Mouse (Mus musculus) neural tube, embryonic 12.5 days (tissue): Measurements from ENCODE around the gene Tmem171. TPM values are rescaled to one million over a fixed set of nuclear protein-coding genes. Genes with fewer than 3 reads are reported as not detected.
A peak's percentile ranks its signal among the peaks of the same experiment; 100 is the strongest.

Experiments
- ATAC-seq: fragments of 200-750 bp; cut with Nextera tagmentation; 2 replicates; pipeline ENCODE4 v1.8.0; 2017; ENCODE audit warnings: low read depth, mild to moderate bottlenecking, moderate TSS enrichment, moderate library complexity; ENCODE audit not compliant: low FRiP score
- H3K27ac ChIP-seq: fragments of 300-500 bp; sonication (generic); 2 replicates; pipeline ENCODE4 v1.5.1; 2016
- H3K27me3 ChIP-seq: fragments of 300-500 bp; sonication (generic); replicated peaks from 2 replicates; pipeline ENCODE4 v1.6.1; 2016; ENCODE audit warnings: mild to moderate bottlenecking
- H3K36me3 ChIP-seq: fragments of 300-500 bp; sonication (generic); 2 replicates; pipeline ENCODE4 v1.6.1; 2016; ENCODE audit warnings: mild to moderate bottlenecking
- H3K4me1 ChIP-seq: fragments of 300-500 bp; sonication (generic); 2 replicates; pipeline ENCODE4 v1.6.1; 2016
- H3K4me2 ChIP-seq: fragments of 300-500 bp; sonication (generic); replicated peaks from 2 replicates; pipeline ENCODE4 v1.6.1; 2016; ENCODE audit warnings: mild to moderate bottlenecking
- H3K4me3 ChIP-seq: fragments of 300-500 bp; sonication (generic); 2 replicates; pipeline ENCODE4 v1.5.1; 2016
- H3K9ac ChIP-seq: fragments of 300-500 bp; sonication (generic); 2 replicates; pipeline ENCODE4 v1.6.1; 2016; ENCODE audit warnings: mild to moderate bottlenecking
- H3K9me3 ChIP-seq: fragments of 300-500 bp; sonication (generic); 2 replicates; pipeline ENCODE4 v1.6.1; 2016; ENCODE audit warnings: mild to moderate bottlenecking
- WGBS: fragments of 180-500 bp; shearing (Covaris S2); methylation state at CpG from one replicate; pipeline ENCODE4 v1.1.7; 2016; 5-methylcytosine and 5-hydroxymethylcytosine counted together
- polyA plus RNA-seq: library from polyadenylated mRNA; unstranded; fragments of >200 nt; fragmentation: Nextera tagmentation; extraction: Ambion mirVana; gene quantifications from 2 replicates; pipeline ENCODE4 v1.2.1, GENCODE M21; 2016

The Tmem171 gene
- not detected in 2 replicates for polyA plus RNA-seq

DNA sequence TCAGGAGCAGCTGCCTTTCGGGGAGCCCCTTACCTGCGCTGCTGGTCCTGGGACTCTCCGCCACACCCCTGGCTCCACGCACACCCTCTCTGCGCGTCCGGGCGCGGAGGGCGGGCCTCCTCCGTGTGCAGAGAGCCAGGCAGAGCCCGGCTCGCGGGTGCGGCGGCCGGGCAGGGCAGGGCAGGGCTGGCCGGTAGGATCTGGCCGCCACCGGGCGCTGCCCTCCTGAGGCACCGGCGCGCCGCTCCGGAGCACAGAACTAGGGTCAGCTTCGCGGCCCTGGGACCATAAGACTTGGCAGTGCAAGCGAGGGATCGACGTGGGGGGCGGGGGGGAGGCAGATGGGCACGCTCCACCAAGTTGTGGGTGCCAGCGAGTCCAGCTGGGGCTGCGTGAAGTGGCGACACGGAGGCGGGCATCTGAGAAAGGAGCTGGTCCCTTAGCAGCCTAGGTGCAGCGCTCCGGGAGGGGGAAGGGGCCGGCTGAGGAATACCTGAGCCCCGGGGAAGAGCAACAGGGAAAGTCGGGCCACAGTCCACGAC, at the start of gene Tmem171:
Gene Tmem171, minus strand, starts transcription at position 62 of the 542 bp plus-strand sequence.
- Histone ChIP-seq H3K4me2 (peak within 1 kb of the TSS; percentile 68), H3K9ac (peak within 1 kb of the TSS; percentile 42; the same call in 1 of the 2 replicates), H3K27me3 (peaks cover 23% of the 10 kb centered on the region), H3K36me3 (no peaks in the 10 kb centered on the region), H3K27ac (no peak within 1 kb of the TSS), H3K9me3 (no peaks in the 10 kb centered on the region), H3K4me1 (peaks cover 7% of the 10 kb centered on the region; the same call in 1 of the 2 replicates), H3K4me3 (peak within 1 kb of the TSS; percentile 27)
- WGBS, result 7% methylated on average over 44 of the region's 44 CpGs
- peak; percentile 61; the same call in 1 of the 2 replicates for ATAC-seq

DNA sequence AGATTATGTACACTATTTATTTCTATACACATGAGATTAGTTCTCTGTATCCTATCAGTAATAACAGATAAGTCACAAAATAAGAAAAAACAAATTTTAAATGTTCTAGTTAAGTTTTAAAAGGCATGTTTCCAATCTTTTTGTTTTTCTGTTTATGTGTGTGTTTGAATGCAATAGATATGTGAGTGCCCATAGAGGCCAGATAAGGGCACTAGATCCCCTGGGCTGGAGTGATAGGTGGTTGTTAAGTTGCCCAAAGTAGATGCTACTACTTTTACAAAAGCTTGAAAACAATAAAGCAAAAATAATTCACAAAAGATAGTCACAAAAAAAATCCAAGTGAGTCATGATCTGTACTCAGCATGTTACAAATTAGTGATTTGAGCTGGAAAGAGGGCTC, 49.2 kb upstream of the Tmem171 start:
- H3K27me3 ChIP-seq, result no peaks in the 10 kb centered on the region
- no peaks in the 10 kb centered on the region for H3K9me3 ChIP-seq
- no peak overlapping the region for H3K9ac ChIP-seq
- ATAC-seq, result no peak
- H3K36me3 ChIP-seq, result peaks cover 22% of the 10 kb centered on the region
- H3K27ac ChIP-seq, result no peak overlapping the region
- H3K4me1 ChIP-seq, result no peaks in the 10 kb centered on the region
- no peak overlapping the region for H3K4me3 ChIP-seq
- no peak overlapping the region for H3K4me2 ChIP-seq

DNA sequence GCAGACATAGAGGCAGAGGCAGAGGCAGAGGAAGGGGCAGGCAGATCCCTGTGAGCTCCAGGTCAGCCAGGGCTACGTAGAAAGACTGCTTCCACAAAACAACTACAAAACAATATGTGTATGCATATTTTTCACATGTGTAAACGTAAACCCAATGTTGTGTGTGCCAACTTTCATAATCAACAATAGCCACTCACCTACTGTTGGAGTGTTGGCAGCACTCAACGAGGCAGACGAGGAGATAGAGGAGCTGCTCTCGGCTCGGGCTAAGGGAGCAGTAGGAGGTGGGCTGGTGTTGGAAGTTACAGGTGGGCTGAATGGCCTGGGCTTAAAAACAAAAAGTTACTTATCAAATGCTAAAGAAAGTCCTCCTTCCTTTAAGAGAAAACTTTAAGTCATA, 48.6 kb upstream of the Tmem171 start:
- Histone ChIP-seq H3K9me3 (no peaks in the 10 kb centered on the region), H3K36me3 (peaks cover 22% of the 10 kb centered on the region), H3K4me1 (no peaks in the 10 kb centered on the region), H3K4me2 (no peak overlapping the region), H3K4me3 (no peak overlapping the region), H3K9ac (no peak overlapping the region), H3K27me3 (no peaks in the 10 kb centered on the region), H3K27ac (no peak overlapping the region)
- ATAC-seq, result no peak
- 92% methylated on average over 6 of the region's 6 CpGs for WGBS

DNA sequence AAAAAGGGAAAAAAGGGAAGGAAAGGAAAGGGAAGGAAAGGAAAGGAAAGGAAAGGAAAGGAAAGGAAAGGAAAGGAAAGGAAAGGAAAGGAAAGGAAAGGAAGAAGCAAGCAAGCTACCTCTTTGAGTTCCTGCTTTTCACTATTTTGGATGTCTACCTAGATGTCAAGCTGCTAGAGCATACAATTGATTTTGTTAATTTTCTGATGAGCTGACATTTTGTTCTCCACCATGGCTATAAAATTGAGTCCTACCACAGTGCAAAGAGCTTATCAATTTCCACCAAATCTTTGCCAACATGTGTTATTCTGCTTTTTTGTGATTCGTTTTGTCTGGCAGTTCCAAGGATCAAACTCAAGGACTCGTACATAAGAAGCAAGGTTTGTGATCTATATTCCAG, 43.6 kb upstream of the Tmem171 start:
- 90% methylated on average over 2 of the region's 2 CpGs for WGBS
- peaks cover 17% of the 10 kb centered on the region for H3K36me3 ChIP-seq
- no peak for ATAC-seq
- no peaks in the 10 kb centered on the region for H3K4me1 ChIP-seq
- H3K27me3 ChIP-seq, result no peaks in the 10 kb centered on the region
- no peak overlapping the region for H3K27ac ChIP-seq
- H3K9me3 ChIP-seq, result no peaks in the 10 kb centered on the region
- H3K4me3 ChIP-seq, result no peak overlapping the region
- H3K4me2 ChIP-seq, result no peak overlapping the region
- no peak overlapping the region for H3K9ac ChIP-seq

DNA sequence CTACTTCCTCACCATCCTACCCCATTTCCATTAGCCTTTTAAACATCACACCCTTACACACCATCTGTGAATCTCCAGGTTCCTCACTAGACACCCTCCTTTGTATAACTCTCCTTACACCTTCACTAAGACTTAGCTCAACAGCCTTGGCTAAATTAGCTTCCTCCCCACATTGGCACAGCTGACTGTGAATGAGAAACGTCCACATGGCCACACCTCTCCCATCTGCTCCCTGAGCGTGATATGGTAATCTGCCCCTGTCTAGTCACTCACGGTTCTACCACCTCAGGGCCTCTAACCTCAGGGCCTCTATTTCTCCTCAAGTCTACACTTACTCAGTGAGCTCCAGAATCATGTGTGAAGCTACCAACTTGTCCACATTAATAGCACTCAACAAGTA, 38.7 kb upstream of the Tmem171 start:
- H3K27me3 ChIP-seq, result no peaks in the 10 kb centered on the region
- H3K4me1 ChIP-seq, result no peaks in the 10 kb centered on the region
- H3K36me3 ChIP-seq, result peaks cover 37% of the 10 kb centered on the region
- H3K4me2 ChIP-seq, result no peak overlapping the region
- H3K27ac ChIP-seq, result no peak overlapping the region
- no peak for ATAC-seq
- no peaks in the 10 kb centered on the region for H3K9me3 ChIP-seq
- no peak overlapping the region for H3K9ac ChIP-seq
- whole genome bisulfite sequencing, result 54% methylated on average over 3 of the region's 3 CpGs
- H3K4me3 ChIP-seq, result no peak overlapping the region

DNA sequence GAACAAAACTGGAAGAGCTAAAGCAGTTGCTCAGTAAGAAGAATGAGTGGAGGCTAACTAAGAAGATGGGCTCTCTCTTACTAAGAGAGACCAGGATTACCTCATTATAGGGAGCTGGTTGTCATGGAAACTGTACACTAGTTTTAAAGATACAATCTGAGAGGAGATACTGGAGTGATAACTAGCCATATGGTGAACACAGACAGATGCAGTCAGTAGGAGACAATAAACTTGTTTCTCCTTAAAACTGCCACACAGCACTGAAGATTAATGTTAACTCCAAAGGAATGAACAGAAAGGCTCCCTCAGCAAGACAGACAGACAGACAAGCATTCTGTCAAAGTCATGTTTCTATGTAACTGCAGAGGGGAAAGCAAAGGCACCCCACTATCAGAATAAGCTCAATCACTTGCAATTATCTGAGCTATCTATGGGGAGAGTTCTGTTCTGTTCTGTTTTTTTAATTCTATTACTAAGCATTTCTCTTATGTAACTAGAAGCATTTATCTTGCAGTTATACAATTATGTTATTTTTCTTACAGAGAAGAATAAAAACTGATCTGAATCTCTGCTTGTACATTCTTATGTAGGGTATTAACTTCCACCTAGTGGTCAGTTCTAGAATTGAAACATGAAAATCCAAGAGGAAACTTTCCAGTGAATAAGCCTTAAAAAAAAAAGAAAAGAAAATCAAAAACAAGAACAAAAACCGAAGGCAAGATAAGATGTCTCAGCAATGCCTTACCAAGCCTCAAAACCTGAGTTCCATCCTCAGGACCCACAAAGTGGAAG, 34.8 kb upstream of the Tmem171 start:
- Histone ChIP-seq H3K4me2 (no peak overlapping the region), H3K9me3 (no peaks in the 10 kb centered on the region), H3K36me3 (peaks cover 53% of the 10 kb centered on the region), H3K9ac (no peak overlapping the region), H3K4me1 (no peaks in the 10 kb centered on the region), H3K4me3 (no peak overlapping the region), H3K27me3 (no peaks in the 10 kb centered on the region), H3K27ac (no peak overlapping the region)
- 83% methylated on average over 1 of the region's 1 CpGs for WGBS
- ATAC-seq, result no peak

DNA sequence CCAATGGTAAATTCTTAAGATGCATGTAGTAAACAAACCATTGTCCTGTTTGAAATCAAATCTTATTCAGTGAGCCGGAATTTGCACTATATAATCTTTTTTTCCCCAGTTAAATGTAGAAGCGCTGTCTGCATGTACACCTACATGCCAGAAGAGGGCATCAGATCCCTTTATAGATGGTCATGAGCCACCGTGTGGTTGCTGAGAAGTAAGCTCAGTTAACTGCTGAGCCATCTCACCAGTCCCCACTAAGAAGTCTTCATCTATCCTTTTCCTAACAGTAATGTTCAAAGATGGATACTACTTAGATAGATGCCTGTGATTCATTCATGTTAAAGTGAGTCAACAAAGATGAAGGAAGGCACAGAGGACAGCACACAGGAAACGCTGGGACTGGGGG, 31.9 kb upstream of the Tmem171 start:
- no peak for ATAC-seq
- H3K27ac ChIP-seq, result no peak overlapping the region
- no peak overlapping the region for H3K4me3 ChIP-seq
- no peak overlapping the region for H3K4me2 ChIP-seq
- no peaks in the 10 kb centered on the region for H3K4me1 ChIP-seq
- WGBS, result 67% methylated on average over 4 of the region's 4 CpGs
- peaks cover 30% of the 10 kb centered on the region for H3K36me3 ChIP-seq
- H3K9ac ChIP-seq, result no peak overlapping the region
- H3K9me3 ChIP-seq, result no peaks in the 10 kb centered on the region
- H3K27me3 ChIP-seq, result no peaks in the 10 kb centered on the region

DNA sequence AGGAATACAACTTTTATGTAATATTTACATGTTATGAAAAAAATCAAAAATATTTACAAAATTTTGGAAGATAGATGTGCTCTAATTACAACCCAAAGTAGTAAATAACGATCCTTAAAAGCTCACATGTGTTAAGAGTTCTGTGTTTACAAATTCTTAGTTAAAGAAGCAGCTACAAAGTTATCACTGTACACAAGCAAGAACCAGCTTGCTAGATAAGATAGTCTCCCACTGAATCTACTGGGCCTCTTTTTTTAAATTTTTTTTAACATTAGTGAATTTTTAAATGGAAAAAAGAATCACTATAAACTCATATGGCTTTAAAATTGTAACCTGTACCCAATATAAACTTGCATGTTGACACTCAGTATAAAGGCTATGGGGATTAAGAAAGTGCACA, 28.8 kb upstream of the Tmem171 start:
- Histone ChIP-seq H3K4me1 (no peaks in the 10 kb centered on the region), H3K4me3 (no peak overlapping the region), H3K9ac (no peak overlapping the region), H3K27ac (no peak overlapping the region), H3K36me3 (peaks cover 16% of the 10 kb centered on the region), H3K9me3 (no peaks in the 10 kb centered on the region), H3K4me2 (no peak overlapping the region), H3K27me3 (no peaks in the 10 kb centered on the region)
- 92% methylated on average over 1 of the region's 1 CpGs for WGBS
- no peak for ATAC-seq

DNA sequence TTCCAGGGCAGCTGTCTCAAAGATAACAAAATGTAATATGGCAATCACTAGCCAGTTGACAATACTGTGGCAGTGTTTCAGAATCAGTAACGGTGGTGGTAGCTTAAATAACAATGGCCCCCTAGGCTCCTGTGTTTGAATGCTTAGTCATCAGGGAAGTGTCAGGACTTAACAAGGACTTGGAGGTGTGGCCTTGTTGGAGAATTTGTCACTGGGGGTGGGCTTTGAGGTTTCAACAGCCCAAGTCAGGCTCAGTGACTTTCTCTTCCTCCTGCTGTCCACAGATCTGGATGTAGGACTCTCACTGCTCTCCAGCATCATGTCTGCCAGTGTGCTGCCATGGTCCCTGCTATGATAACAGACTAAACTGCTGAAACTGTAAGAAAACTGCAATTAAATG, 27.7 kb upstream of the Tmem171 start:
- Histone ChIP-seq H3K27me3 (no peaks in the 10 kb centered on the region), H3K4me3 (no peak overlapping the region), H3K4me1 (no peaks in the 10 kb centered on the region), H3K4me2 (no peak overlapping the region), H3K9me3 (no peaks in the 10 kb centered on the region), H3K36me3 (peaks cover 14% of the 10 kb centered on the region), H3K9ac (no peak overlapping the region), H3K27ac (no peak overlapping the region)
- no peak for ATAC-seq
- 49% methylated on average over 1 of the region's 1 CpGs for WGBS

DNA sequence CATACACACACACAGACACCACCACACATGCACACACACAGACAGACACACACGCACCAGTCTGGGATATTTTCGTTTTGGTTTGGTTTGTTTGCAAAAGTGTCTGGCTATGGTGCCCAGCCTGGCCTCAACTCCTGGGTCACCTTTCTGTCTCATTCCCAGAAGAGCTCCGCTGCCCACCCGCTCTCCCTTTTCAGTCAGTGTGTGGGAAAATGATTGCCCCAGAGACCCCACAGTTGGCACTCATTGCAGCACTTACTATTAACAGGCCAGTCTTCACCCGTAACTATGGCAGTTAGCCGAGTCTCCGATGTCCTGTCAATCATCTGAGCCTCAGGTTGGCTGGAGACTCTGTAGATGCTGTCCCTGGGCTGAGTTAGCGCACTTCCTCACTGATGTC, 21.5 kb upstream of the Tmem171 start:
- no peak for ATAC-seq

DNA sequence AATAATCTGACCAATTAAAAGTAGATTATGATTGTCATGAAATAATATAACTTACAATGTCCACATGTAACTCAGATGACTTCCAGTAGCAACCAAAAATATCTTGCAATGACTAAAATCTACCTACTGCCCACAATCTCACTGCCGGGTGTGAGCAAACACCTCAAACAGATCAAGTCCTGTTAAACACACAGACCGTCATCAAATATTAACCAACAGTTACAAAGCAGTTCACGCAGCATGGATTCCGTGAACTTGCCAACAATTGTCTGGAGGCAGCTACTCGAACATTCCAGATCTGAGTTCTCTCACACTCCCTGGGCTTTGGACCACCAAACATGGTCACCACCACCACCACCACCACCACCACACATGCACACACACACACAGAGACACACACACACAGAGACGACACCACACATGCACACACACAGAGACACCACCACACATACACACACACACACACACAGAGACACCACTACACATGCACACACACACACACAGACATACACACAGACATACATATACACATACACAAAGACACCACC, 20.9 kb upstream of the Tmem171 start:
- 82% methylated on average over 6 of the region's 6 CpGs for WGBS
- no peak overlapping the region for H3K4me2 ChIP-seq
- no peak for ATAC-seq
- H3K36me3 ChIP-seq, result 0 out of 2 replicates have a peak, but pooled peaks cover 5% of the 10 kb centered on the region
- no peaks in the 10 kb centered on the region for H3K4me1 ChIP-seq
- no peak overlapping the region for H3K9ac ChIP-seq
- no peaks in the 10 kb centered on the region for H3K9me3 ChIP-seq
- no peak overlapping the region for H3K4me3 ChIP-seq
- no peaks in the 10 kb centered on the region for H3K27me3 ChIP-seq
- no peak overlapping the region for H3K27ac ChIP-seq

More for the DNA sequence above, 21.5 kb upstream of the Tmem171 start:
- Histone ChIP-seq H3K27me3 (no peaks in the 10 kb centered on the region), H3K36me3 (0 out of 2 replicates have a peak, but pooled peaks cover 5% of the 10 kb centered on the region), H3K4me1 (no peaks in the 10 kb centered on the region), H3K9ac (no peak overlapping the region), H3K27ac (no peak overlapping the region), H3K4me3 (no peak overlapping the region), H3K4me2 (no peak overlapping the region), H3K9me3 (no peaks in the 10 kb centered on the region)
- WGBS, result 95% methylated on average over 8 of the region's 8 CpGs

DNA sequence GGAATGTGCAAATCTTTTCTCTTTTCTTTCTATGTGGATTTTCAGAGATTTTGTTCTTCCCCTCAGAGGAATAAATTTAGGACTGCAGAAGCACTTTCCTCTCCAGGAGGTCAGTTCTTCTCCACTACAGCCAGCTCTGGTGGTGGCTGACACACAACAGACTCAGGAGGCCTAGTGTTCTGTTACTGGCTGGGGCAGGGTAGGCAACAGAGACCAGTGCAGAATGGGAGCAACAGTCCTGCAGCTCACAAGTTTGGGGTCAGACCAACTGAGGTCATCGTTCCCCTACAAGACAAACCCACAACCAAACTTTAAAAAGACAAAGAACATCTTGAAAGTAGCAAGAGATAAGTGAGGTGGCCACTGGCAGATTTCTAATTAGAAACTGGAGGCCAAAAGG, 16.0 kb upstream of the Tmem171 start:
- Histone ChIP-seq H3K4me3 (no peak overlapping the region), H3K27ac (no peak overlapping the region), H3K4me2 (no peak overlapping the region), H3K9me3 (no peaks in the 10 kb centered on the region), H3K27me3 (no peaks in the 10 kb centered on the region), H3K9ac (no peak overlapping the region), H3K36me3 (0 out of 2 replicates have a peak, but pooled peaks cover 5% of the 10 kb centered on the region), H3K4me1 (no peaks in the 10 kb centered on the region)
- no peak for ATAC-seq
- 97% methylated on average over 1 of the region's 1 CpGs for WGBS
